Mouse (Mus musculus) limb, embryonic 14.5 days (tissue): ENCODE results near the gene Btbd16. TPM values are rescaled to one million over a fixed set of nuclear protein-coding genes. Genes with fewer than 3 reads are reported as not detected.

Experiments
- ATAC-seq: fragments of 200-750 bp; cut with Nextera tagmentation; 2 replicates; pipeline ENCODE4 v1.8.0; 2017; ENCODE audit warnings: low read depth, moderate number of reproducible peaks, moderate TSS enrichment; ENCODE audit not compliant: low FRiP score
- DNase-seq: peaks from one replicate; pipeline ENCODE4 v3.0.0-alpha.2; 2015; ENCODE audit warnings: low spot score
- H3K27ac ChIP-seq: fragments of 300-500 bp; sonication (generic); replicated peaks from 2 replicates; pipeline ENCODE4 v1.5.1; 2014; ENCODE audit warnings: low read depth, mild to moderate bottlenecking, low read length, moderate library complexity, mixed read lengths
- H3K27me3 ChIP-seq: fragments of 300-500 bp; sonication (generic); 2 replicates; pipeline ENCODE4 v1.6.1; 2014; ENCODE audit warnings: low read length, mixed read lengths; ENCODE audit not compliant: control insufficient read depth, insufficient read depth
- H3K36me3 ChIP-seq: fragments of 300-500 bp; sonication (generic); 2 replicates; pipeline ENCODE4 v1.6.1; 2014; ENCODE audit warnings: mild to moderate bottlenecking, low read length, moderate library complexity, mixed read lengths; ENCODE audit not compliant: control insufficient read depth, insufficient read depth
- H3K4me1 ChIP-seq: fragments of 300-500 bp; sonication (generic); 2 replicates; pipeline ENCODE4 v1.6.1; 2014; ENCODE audit warnings: antibody characterized with exemption, low read length, mixed read lengths; ENCODE audit not compliant: control insufficient read depth, insufficient read depth
- H3K4me2 ChIP-seq: fragments of 300-500 bp; sonication (generic); replicated peaks from 2 replicates; pipeline ENCODE4 v1.6.1; 2014; ENCODE audit warnings: low read depth, mild to moderate bottlenecking, low read length, moderate library complexity; ENCODE audit not compliant: severe bottlenecking
- H3K4me3 ChIP-seq: fragments of 300-500 bp; sonication (generic); replicated peaks from 2 replicates; pipeline ENCODE4 v1.5.1; 2014; ENCODE audit warnings: low read length
- H3K9ac ChIP-seq: fragments of 300-500 bp; sonication (generic); 2 replicates; pipeline ENCODE4 v1.6.1; 2014; ENCODE audit warnings: mild to moderate bottlenecking, low read depth, low read length, moderate library complexity; ENCODE audit not compliant: severe bottlenecking
- H3K9me3 ChIP-seq: fragments of 300-500 bp; sonication (generic); 2 replicates; pipeline ENCODE4 v1.6.1; 2016; ENCODE audit warnings: low read length; ENCODE audit not compliant: control insufficient read depth
- POLR2A ChIP-seq: fragments of 200-500 bp; IDR thresholded peaks from 2 replicates; pipeline ENCODE4 v1.8.0; 2012; ENCODE audit warnings: inconsistent platforms, mild to moderate bottlenecking, moderate library complexity, borderline replicate concordance; ENCODE audit not compliant: insufficient read depth, insufficient read length; ENCODE audit errors: extremely low read depth
- WGBS: fragments of 180-500 bp; shearing (Covaris S2); extraction: QIAGEN DNeasy Blood & Tissue Kit; methylation state at CpG from one replicate; pipeline ENCODE4 v1.1.7; 2014; 5-methylcytosine and 5-hydroxymethylcytosine counted together
- polyA plus RNA-seq, 2 experiments: library from polyadenylated mRNA; depleted of rRNA in 1 of 2; stranded (reverse) in 1 of 2; unstranded in 1 of 2; fragments of >200 nt; fragmentation: Nextera tagmentation in 1 of 2; extraction: Ambion mirVana in 1 of 2; gene quantifications; 2 replicates each; pipeline versions ENCODE4 v1.2.1 to v1.2.3; 2012 to 2014

Btbd16 gene
- 0.05 TPM in 1 of 2 replicates, not detected in the other for polyA plus RNA-seq (2012; rRNA removed)
- not detected in 2 replicates for polyA plus RNA-seq (2014; fragmentation: Nextera tagmentation; extraction: Ambion mirVana)

GRCm38 (mm10) chr7:130773914-130774630 is at the start of gene Btbd16:
Gene Btbd16, plus strand, starts transcription at chr7:130774069.
- H3K36me3 ChIP-seq = no peaks in the 10 kb centered on the region
- no peak within 1 kb of the TSS for H3K4me3 ChIP-seq
- H3K4me2 ChIP-seq = no peak within 1 kb of the TSS
- ATAC-seq (no peak), DNase-seq (no peak)
- no peak within 1 kb of the TSS for H3K9ac ChIP-seq
- no peak within 1 kb of the TSS for H3K27ac ChIP-seq
- no peaks in the 10 kb centered on the region for H3K9me3 ChIP-seq
- no peak for TF ChIP-seq POLR2A
- WGBS = 63% methylated on average over 9 of the region's 9 CpGs
- H3K27me3 ChIP-seq = no peaks in the 10 kb centered on the region
- H3K4me1 ChIP-seq = no peaks in the 10 kb centered on the region

- Histone ChIP-seq H3K4me2 (no peak overlapping the region), H3K27me3 (no peaks in the 10 kb centered on the region), H3K4me3 (no peak overlapping the region), H3K36me3 (peaks cover 33% of the 10 kb centered on the region), H3K4me1 (no peaks in the 10 kb centered on the region), H3K9ac (no peak overlapping the region), H3K9me3 (no peaks in the 10 kb centered on the region), H3K27ac (no peak overlapping the region)
- 84% methylated on average over 3 of the region's 3 CpGs for WGBS
- DNase-seq (no peak), ATAC-seq (no peak)
- no peak for TF ChIP-seq POLR2A
Measured at GRCm38 (mm10) chr7:130726185-130726584, 47.7 kb upstream of the Btbd16 start.

GRCm38 (mm10) chr7:130726724-130727422 is 47.0 kb upstream of the Btbd16 start:
- no peak overlapping the region for H3K4me2 ChIP-seq
- ATAC-seq = no peak
- 50% methylated on average over 8 of the region's 8 CpGs for WGBS
- no peaks in the 10 kb centered on the region for H3K27me3 ChIP-seq
- H3K36me3 ChIP-seq = peaks cover 31% of the 10 kb centered on the region
- no peak for TF ChIP-seq POLR2A
- no peak for DNase-seq
- no peak overlapping the region for H3K9ac ChIP-seq
- H3K4me3 ChIP-seq = no peak overlapping the region
- H3K9me3 ChIP-seq = no peaks in the 10 kb centered on the region
- H3K4me1 ChIP-seq = no peaks in the 10 kb centered on the region
- H3K27ac ChIP-seq = no peak overlapping the region

GRCm38 (mm10) chr7:130727560-130727959 is 46.3 kb upstream of the Btbd16 start:
- H3K36me3 ChIP-seq = peaks cover 31% of the 10 kb centered on the region
- TF ChIP-seq POLR2A = no peak

GRCm38 (mm10) chr7:130731792-130732191 is 42.1 kb upstream of the Btbd16 start:
- H3K36me3 ChIP-seq = peaks cover 51% of the 10 kb centered on the region
- H3K9ac ChIP-seq = no peak overlapping the region
- 58% methylated on average over 7 of the region's 7 CpGs for WGBS
- no peak overlapping the region for H3K4me3 ChIP-seq
- no peak overlapping the region for H3K27ac ChIP-seq
- TF ChIP-seq POLR2A = no peak
- H3K9me3 ChIP-seq = no peaks in the 10 kb centered on the region
- DNase-seq (no peak), ATAC-seq (no peak)
- no peaks in the 10 kb centered on the region for H3K4me1 ChIP-seq
- no peak overlapping the region for H3K4me2 ChIP-seq
- H3K27me3 ChIP-seq = no peaks in the 10 kb centered on the region

More at GRCm38 (mm10) chr7:130727560-130727959, 46.3 kb upstream of the Btbd16 start:
- Histone ChIP-seq H3K27me3 (no peaks in the 10 kb centered on the region), H3K4me3 (no peak overlapping the region), H3K9ac (no peak overlapping the region), H3K4me2 (no peak overlapping the region), H3K27ac (no peak overlapping the region), H3K9me3 (no peaks in the 10 kb centered on the region), H3K4me1 (no peaks in the 10 kb centered on the region)
- ATAC-seq (no peak), DNase-seq (no peak)
- WGBS = 86% methylated on average over 4 of the region's 4 CpGs
